Mouse (Mus musculus): ENCODE measurements around the gene Wls.

GRCm38 (mm10) chr3:159883325-159883724 lies 43.9 kb downstream of the Wls start:
- no peak for TF ChIP-seq CTCF (IDR thresholded peaks at IDR 0.05; ENCODE audit: extremely low read depth, insufficient read depth, insufficient read length, insufficient replicate concordance)
- TF ChIP-seq POLR2A (IDR thresholded peaks at IDR 0.05; ENCODE audit: low read depth, low read length): no peak
